ENCODE assay signal across 8 mouse cellular contexts in the genomic region with DNA sequence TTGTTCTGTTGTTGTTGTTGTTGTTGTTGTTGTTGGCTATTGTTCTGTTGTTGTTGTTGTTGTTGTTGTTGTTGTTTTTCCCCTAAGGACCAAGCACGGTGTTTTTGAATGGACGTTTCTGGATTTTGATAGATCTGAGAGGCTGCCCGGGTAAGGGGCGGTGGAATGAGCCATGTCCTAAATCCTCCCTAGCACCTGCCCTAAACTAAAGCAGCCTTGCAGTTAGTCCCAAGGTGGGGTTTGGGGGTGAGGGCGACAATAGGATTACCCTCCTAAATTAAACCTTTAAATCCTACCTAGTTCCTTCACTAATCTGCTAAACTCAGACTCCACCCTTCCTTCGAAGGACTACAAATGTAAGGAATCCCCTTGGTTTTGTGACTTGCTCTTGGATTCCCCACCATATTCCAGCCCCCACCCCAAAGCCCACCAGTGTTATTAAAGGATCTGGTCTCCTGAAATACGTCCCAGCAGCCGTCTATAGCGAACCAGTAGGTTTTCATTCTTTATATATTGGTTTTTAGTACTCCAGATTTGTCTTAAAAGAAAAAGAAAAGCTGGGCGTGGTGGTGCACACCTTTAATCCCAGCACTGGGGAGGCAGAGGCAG. TPM values are rescaled to one million over a fixed set of nuclear protein-coding genes. Genes with fewer than 3 reads are reported as not detected.
A peak's percentile ranks its signal among the peaks of the same experiment; 100 is the strongest.
DNase-seq lines count a peak whose midpoint lies in the region; ATAC-seq and TF ChIP-seq lines count a peak whose summit lies in the region.

No protein-coding gene starts in this region.

- no peak for TF ChIP-seq EP300 in ES-Bruce4 (IDR thresholded peaks at IDR 0.05; ENCODE audit: insufficient read depth, low read depth, low read length)

- DNase-seq in heart, adult 11 months: no peak
- peak; percentile 10 for DNase-seq in kidney, postnatal 14 days
- peak; percentile 6 for DNase-seq in naive thymus-derived CD4-positive, alpha-beta T cell, adult 2 months (ENCODE audit: low read depth)
- DNase-seq in right cerebral cortex, postnatal 14 days: no peak
- DNase-seq in adrenal gland, postnatal 10 days: no peak

- no peaks in the 10 kb centered on the region for H3K9me3 ChIP-seq in heart, embryonic 12.5 days (replicated peaks)
- H3K9me3 ChIP-seq in ES-Bruce4 (replicated peaks; ENCODE audit: control insufficient read depth, insufficient read depth, low read length, poor library complexity, severe bottlenecking): no peaks in the 10 kb centered on the region
- H3K9me3 ChIP-seq in embryonic facial prominence, embryonic 15.5 days (replicated peaks): no peaks in the 10 kb centered on the region

- TF ChIP-seq POLR2A in ES-Bruce4 (IDR thresholded peaks at IDR 0.05; ENCODE audit: insufficient read depth, low read length): no peak

- H3K36me3 ChIP-seq in heart, embryonic 12.5 days: no peaks in the 10 kb centered on the region
- no peaks in the 10 kb centered on the region for H3K36me3 ChIP-seq in ES-Bruce4 (ENCODE audit: control insufficient read depth, insufficient read depth, low read length, poor library complexity, severe bottlenecking)
- 0 out of 2 replicates have a peak, but pooled peaks cover 3% of the 10 kb centered on the region for H3K36me3 ChIP-seq in embryonic facial prominence, embryonic 15.5 days

- no peaks in the 10 kb centered on the region for H3K27me3 ChIP-seq in heart, embryonic 12.5 days (replicated peaks)
- no peaks in the 10 kb centered on the region for H3K27me3 ChIP-seq in ES-Bruce4 (ENCODE audit: control insufficient read depth, insufficient read depth, low read length, poor library complexity, severe bottlenecking)
- no peaks in the 10 kb centered on the region for H3K27me3 ChIP-seq in embryonic facial prominence, embryonic 15.5 days

- TF ChIP-seq CTCF in ES-Bruce4 (IDR thresholded peaks at IDR 0.05; ENCODE audit: low read depth, low read length): no peak

- H3K4me1 ChIP-seq in heart, embryonic 12.5 days (replicated peaks): peaks cover 19% of the 10 kb centered on the region
- no peaks in the 10 kb centered on the region for H3K4me1 ChIP-seq in ES-Bruce4 (ENCODE audit: control insufficient read depth, insufficient read depth, low read length)
- peaks cover 21% of the 10 kb centered on the region for H3K4me1 ChIP-seq in embryonic facial prominence, embryonic 15.5 days

- 35% methylated on average over 10 of the region's 10 CpGs for WGBS in heart, embryonic 12.5 days
- WGBS in embryonic facial prominence, embryonic 15.5 days: 34% methylated on average over 10 of the region's 10 CpGs

- H3K4me3 ChIP-seq in heart, embryonic 12.5 days: peak overlapping the region; percentile 91
- peak overlapping the region; percentile 97 for H3K4me3 ChIP-seq in ES-Bruce4 (ENCODE audit: low read depth, low read length)
- H3K4me3 ChIP-seq in embryonic facial prominence, embryonic 15.5 days (replicated peaks): peak overlapping the region; percentile 86

- peak overlapping the region; percentile 85 for H3K9ac ChIP-seq in heart, embryonic 12.5 days
- peak overlapping the region; percentile 72 for H3K9ac ChIP-seq in ES-Bruce4 (ENCODE audit: low read depth, poor library complexity, severe bottlenecking)
- peak overlapping the region; percentile 71 for H3K9ac ChIP-seq in embryonic facial prominence, embryonic 15.5 days

- H3K27ac ChIP-seq in heart, embryonic 12.5 days (ENCODE audit: poor library complexity, severe bottlenecking): peak overlapping the region; percentile 83
- H3K27ac ChIP-seq in ES-Bruce4 (ENCODE audit: insufficient read depth, low read length): peak overlapping the region; percentile 51
- peak overlapping the region; percentile 91 for H3K27ac ChIP-seq in embryonic facial prominence, embryonic 15.5 days (replicated peaks)

- peak; percentile 70 for ATAC-seq in heart, embryonic 12.5 days (ENCODE audit: insufficient number of reproducible peaks, low FRiP score)
- ATAC-seq in embryonic facial prominence, embryonic 15.5 days (ENCODE audit: insufficient number of reproducible peaks, low FRiP score, low TSS enrichment, low read depth): no peak

- H3K4me2 ChIP-seq in heart, embryonic 12.5 days: peak overlapping the region; percentile 91
- H3K4me2 ChIP-seq in embryonic facial prominence, embryonic 15.5 days (replicated peaks): peak overlapping the region; percentile 81

RNA-seq across cellular contexts. Expression of a gene that starts 0.6 kb away (rescaled TPM):
- polyA plus RNA-seq in heart, embryonic 12.5 days (2016; fragmentation: Nextera tagmentation; extraction: Ambion mirVana): 41.1 and 44.4 TPM in 2 replicates
- polyA plus RNA-seq in ES-Bruce4 (2011; ENCODE audit: insufficient read depth, insufficient read length, low read depth, missing spikeins): 76.8 and 81.3 TPM in 2 replicates
- 62.6 and 62.7 TPM in 2 replicates for polyA plus RNA-seq in embryonic facial prominence, embryonic 15.5 days (2015; fragmentation: Nextera tagmentation; extraction: Ambion mirVana)
- 10 to 100 TPM; 26.6 to 26.7 TPM for total RNA-seq in adrenal gland, postnatal 10 days (2021)

RNA-seq across cellular contexts. Expression of a gene that starts 44.0 kb away (rescaled TPM):
- 69.0 and 74.2 TPM in 2 replicates for polyA plus RNA-seq in heart, embryonic 12.5 days (2016; fragmentation: Nextera tagmentation; extraction: Ambion mirVana)
- 11.9 and 13.0 TPM in 2 replicates for polyA plus RNA-seq in ES-Bruce4 (2011; ENCODE audit: insufficient read depth, insufficient read length, low read depth, missing spikeins)
- polyA plus RNA-seq in embryonic facial prominence, embryonic 15.5 days (2015; fragmentation: Nextera tagmentation; extraction: Ambion mirVana): 86.3 TPM in 2 replicates
- total RNA-seq in adrenal gland, postnatal 10 days (2021): 1 to 10 TPM; 5.1 to 5.2 TPM

Comparison
In these comparisons a context has a peak if more than half of its experiments do, and no peak if none do; other contexts are left out.
1. DNase-seq: peak in kidney, postnatal 14 days (single experiment) and naive thymus-derived CD4-positive, alpha-beta T cell, adult 2 months (single experiment); none in heart, adult 11 months (single experiment), right cerebral cortex, postnatal 14 days (single experiment) and adrenal gland, postnatal 10 days (single experiment).
2. Peak in every context shown above with its lines, with median percentiles within 50 percentile points of each other: H3K27ac ChIP-seq, H3K4me3 ChIP-seq and H3K9ac ChIP-seq.